Mouse (Mus musculus): ENCODE measurements around the gene Dbn1. TPM values are rescaled to one million over a fixed set of nuclear protein-coding genes. Genes with fewer than 3 reads are reported as not detected.

Dbn1 gene
- polyA plus RNA-seq, 1 experiment from 2014 or later: 64.9 TPM

- DNase-seq (ENCODE audit: low spot score) (peak; percentile 64), ATAC-seq (replicated peaks; ENCODE audit: low FRiP score) (no peak)
- Histone ChIP-seq H3K36me3 (ENCODE audit: control insufficient read depth, insufficient read depth, low read length) (no peaks in the 10 kb centered on the region; the same call in 1 of the 2 replicates), H3K4me1 (replicated peaks; ENCODE audit: control insufficient read depth, insufficient read depth, low read length) (peaks cover 32% of the 10 kb centered on the region), H3K27me3 (replicated peaks; ENCODE audit: control insufficient read depth, insufficient read depth, low read length) (peaks cover 69% of the 10 kb centered on the region), H3K9ac (ENCODE audit: low read depth, low read length) (peak overlapping the region; percentile 82), H3K9me3 (ENCODE audit: control insufficient read depth, low read length) (no peaks in the 10 kb centered on the region), H3K27ac (ENCODE audit: low read depth, low read length) (peak overlapping the region; percentile 72), H3K4me3 (ENCODE audit: low read depth, low read length) (peak overlapping the region; percentile 76), H3K4me2 (peak overlapping the region; percentile 77)
- under 1% methylated on average over 29 of the region's 29 CpGs for WGBS
Observed at GRCm38 (mm10) chr13:55486916-55487577, 864 bp downstream of the Dbn1 start.

- WGBS: 48% methylated on average over 14 of the region's 14 CpGs
- ATAC-seq (replicated peaks; ENCODE audit: low FRiP score): no peak
- peak overlapping the region; percentile 76 for H3K4me3 ChIP-seq (ENCODE audit: low read depth, low read length)
- peak overlapping the region; percentile 82 for H3K9ac ChIP-seq (ENCODE audit: low read depth, low read length)
- peaks cover 66% of the 10 kb centered on the region for H3K27me3 ChIP-seq (replicated peaks; ENCODE audit: control insufficient read depth, insufficient read depth, low read length)
- H3K4me2 ChIP-seq: peak overlapping the region; percentile 77
- no peaks in the 10 kb centered on the region; the same call in 1 of the 2 replicates for H3K36me3 ChIP-seq (ENCODE audit: control insufficient read depth, insufficient read depth, low read length)
- peaks cover 32% of the 10 kb centered on the region for H3K4me1 ChIP-seq (replicated peaks; ENCODE audit: control insufficient read depth, insufficient read depth, low read length)
- H3K27ac ChIP-seq (ENCODE audit: low read depth, low read length): no peak overlapping the region
- no peaks in the 10 kb centered on the region for H3K9me3 ChIP-seq (ENCODE audit: control insufficient read depth, low read length)
- DNase-seq (ENCODE audit: low spot score): no peak
Observed at GRCm38 (mm10) chr13:55486029-55486794, 1.7 kb downstream of the Dbn1 start.

GRCm38 (mm10) chr13:55484520-55485088, 3.3 kb downstream of the Dbn1 start:
- 44% methylated on average over 7 of the region's 7 CpGs for WGBS
- H3K9me3 ChIP-seq (ENCODE audit: control insufficient read depth, low read length): no peaks in the 10 kb centered on the region
- peaks cover 32% of the 10 kb centered on the region for H3K4me1 ChIP-seq (replicated peaks; ENCODE audit: control insufficient read depth, insufficient read depth, low read length)
- DNase-seq (ENCODE audit: low spot score): no peak
- peaks cover 5% of the 10 kb centered on the region; the same call in 1 of the 2 replicates for H3K36me3 ChIP-seq (ENCODE audit: control insufficient read depth, insufficient read depth, low read length)
- H3K9ac ChIP-seq (ENCODE audit: low read depth, low read length): no peak overlapping the region
- no peak overlapping the region for H3K4me3 ChIP-seq (ENCODE audit: low read depth, low read length)
- H3K27me3 ChIP-seq (replicated peaks; ENCODE audit: control insufficient read depth, insufficient read depth, low read length): peaks cover 62% of the 10 kb centered on the region
- H3K27ac ChIP-seq (ENCODE audit: low read depth, low read length): no peak overlapping the region
- H3K4me2 ChIP-seq: no peak overlapping the region
- ATAC-seq (replicated peaks; ENCODE audit: low FRiP score): no peak

- H3K36me3 ChIP-seq (ENCODE audit: control insufficient read depth, insufficient read depth, low read length): peaks cover 5% of the 10 kb centered on the region; the same call in 1 of the 2 replicates
- no peak overlapping the region for H3K9ac ChIP-seq (ENCODE audit: low read depth, low read length)
- WGBS: 66% methylated on average over 15 of the region's 15 CpGs
- H3K4me1 ChIP-seq (replicated peaks; ENCODE audit: control insufficient read depth, insufficient read depth, low read length): peaks cover 32% of the 10 kb centered on the region
- DNase-seq (ENCODE audit: low spot score) (no peak), ATAC-seq (replicated peaks; ENCODE audit: low FRiP score) (no peak)
- peak overlapping the region; percentile 25; the same call in 1 of the 2 replicates for H3K27ac ChIP-seq (ENCODE audit: low read depth, low read length)
- H3K9me3 ChIP-seq (ENCODE audit: control insufficient read depth, low read length): no peaks in the 10 kb centered on the region
- peaks cover 52% of the 10 kb centered on the region for H3K27me3 ChIP-seq (replicated peaks; ENCODE audit: control insufficient read depth, insufficient read depth, low read length)
- H3K4me3 ChIP-seq (ENCODE audit: low read depth, low read length): no peak overlapping the region
- H3K4me2 ChIP-seq: no peak overlapping the region
Observed at GRCm38 (mm10) chr13:55483593-55483992, 4.3 kb downstream of the Dbn1 start.

- no peak overlapping the region for H3K9ac ChIP-seq (ENCODE audit: low read depth, low read length)
- H3K27me3 ChIP-seq (replicated peaks; ENCODE audit: control insufficient read depth, insufficient read depth, low read length): peaks cover 48% of the 10 kb centered on the region
- peaks cover 5% of the 10 kb centered on the region; the same call in 1 of the 2 replicates for H3K36me3 ChIP-seq (ENCODE audit: control insufficient read depth, insufficient read depth, low read length)
- H3K4me3 ChIP-seq (ENCODE audit: low read depth, low read length): no peak overlapping the region
- H3K9me3 ChIP-seq (ENCODE audit: control insufficient read depth, low read length): no peaks in the 10 kb centered on the region
- H3K27ac ChIP-seq (ENCODE audit: low read depth, low read length): 0 out of 2 replicates have a peak overlapping the region, but pooled peaks have one; percentile 25
- WGBS: 46% methylated on average over 9 of the region's 9 CpGs
- no peak for DNase-seq (ENCODE audit: low spot score)
- no peak for ATAC-seq (replicated peaks; ENCODE audit: low FRiP score)
- H3K4me1 ChIP-seq (replicated peaks; ENCODE audit: control insufficient read depth, insufficient read depth, low read length): peaks cover 32% of the 10 kb centered on the region
- no peak overlapping the region for H3K4me2 ChIP-seq
Observed at GRCm38 (mm10) chr13:55483071-55483470, 4.8 kb downstream of the Dbn1 start.

- Histone ChIP-seq H3K9me3 (ENCODE audit: control insufficient read depth, low read length) (no peaks in the 10 kb centered on the region), H3K27me3 (replicated peaks; ENCODE audit: control insufficient read depth, insufficient read depth, low read length) (peaks cover 42% of the 10 kb centered on the region), H3K4me1 (replicated peaks; ENCODE audit: control insufficient read depth, insufficient read depth, low read length) (peaks cover 32% of the 10 kb centered on the region), H3K9ac (ENCODE audit: low read depth, low read length) (no peak overlapping the region), H3K4me2 (no peak overlapping the region), H3K27ac (ENCODE audit: low read depth, low read length) (no peak overlapping the region), H3K36me3 (ENCODE audit: control insufficient read depth, insufficient read depth, low read length) (peaks cover 5% of the 10 kb centered on the region; the same call in 1 of the 2 replicates), H3K4me3 (ENCODE audit: low read depth, low read length) (no peak overlapping the region)
- ATAC-seq (replicated peaks; ENCODE audit: low FRiP score) (no peak), DNase-seq (ENCODE audit: low spot score) (no peak)
- 76% methylated on average over 7 of the region's 7 CpGs for WGBS
Observed at GRCm38 (mm10) chr13:55482542-55482941, 5.4 kb downstream of the Dbn1 start.

GRCm38 (mm10) chr13:55479929-55480328, 8.0 kb downstream of the Dbn1 start:
- H3K9me3 ChIP-seq (ENCODE audit: control insufficient read depth, low read length): no peaks in the 10 kb centered on the region
- DNase-seq (ENCODE audit: low spot score) (no peak), ATAC-seq (replicated peaks; ENCODE audit: low FRiP score) (no peak)
- H3K4me3 ChIP-seq (ENCODE audit: low read depth, low read length): no peak overlapping the region
- H3K27me3 ChIP-seq (replicated peaks; ENCODE audit: control insufficient read depth, insufficient read depth, low read length): peaks cover 25% of the 10 kb centered on the region
- H3K36me3 ChIP-seq (ENCODE audit: control insufficient read depth, insufficient read depth, low read length): peaks cover 13% of the 10 kb centered on the region; the same call in 1 of the 2 replicates
- no peak overlapping the region for H3K4me2 ChIP-seq
- no peak overlapping the region for H3K27ac ChIP-seq (ENCODE audit: low read depth, low read length)
- no peak overlapping the region for H3K9ac ChIP-seq (ENCODE audit: low read depth, low read length)
- H3K4me1 ChIP-seq (replicated peaks; ENCODE audit: control insufficient read depth, insufficient read depth, low read length): peaks cover 9% of the 10 kb centered on the region

GRCm38 (mm10) chr13:55479008-55479407, 8.9 kb downstream of the Dbn1 start:
- Histone ChIP-seq H3K9me3 (ENCODE audit: control insufficient read depth, low read length) (no peaks in the 10 kb centered on the region), H3K4me3 (ENCODE audit: low read depth, low read length) (no peak overlapping the region), H3K27me3 (replicated peaks; ENCODE audit: control insufficient read depth, insufficient read depth, low read length) (peaks cover 16% of the 10 kb centered on the region), H3K4me1 (replicated peaks; ENCODE audit: control insufficient read depth, insufficient read depth, low read length) (0 out of 2 replicates have a peak, but pooled peaks cover 5% of the 10 kb centered on the region), H3K27ac (ENCODE audit: low read depth, low read length) (no peak overlapping the region), H3K4me2 (no peak overlapping the region), H3K9ac (ENCODE audit: low read depth, low read length) (no peak overlapping the region), H3K36me3 (ENCODE audit: control insufficient read depth, insufficient read depth, low read length) (peaks cover 13% of the 10 kb centered on the region; the same call in 1 of the 2 replicates)
- ATAC-seq (replicated peaks; ENCODE audit: low FRiP score) (no peak), DNase-seq (ENCODE audit: low spot score) (no peak)
- 48% methylated on average over 7 of the region's 7 CpGs for WGBS
